Mouse (Mus musculus): ENCODE data around the gene Rpl22.

- TF ChIP-seq CTCF (IDR thresholded peaks at IDR 0.05; ENCODE audit: low read depth) = no peak
- TF ChIP-seq EP300 (optimal IDR thresholded peaks at IDR 0.05) = peak; percentile 97
Observed at GRCm38 (mm10) chr4:152296874-152297861, 28.4 kb upstream of the Rpl22 start, which contains the start of gene Icmt.
